Mouse (Mus musculus) adrenal gland, adult 18-20 months (tissue): Measurements from ENCODE around the gene Ltk. TPM values are rescaled to one million over a fixed set of nuclear protein-coding genes. Genes with fewer than 3 reads are reported as not detected.

Experiments used
- DNase-seq, 2 experiments: peaks; one replicate each; pipeline ENCODE4 v3.0.0; 2021 to 2022; ENCODE audit warnings: low spot score in 2 of 2
- total RNA-seq, 2 experiments: library from RNA; stranded (reverse); gene quantifications; 1 replicate in 1 of 2; 2 replicates in 1 of 2; pipeline ENCODE4 v1.2.3; 2021

The Ltk gene
- total RNA-seq, 2 experiments from 2014 or later, result 0.99 to 1.1 TPM

- DNase-seq, result no peak
Observed at GRCm38 (mm10) chr2:119707676-119708075, 52.6 kb downstream of the Ltk start.

GRCm38 (mm10) chr2:119703171-119703570, 57.1 kb downstream of the Ltk start:
- no peak for DNase-seq

Other genes starting within 250 kb of the Ltk start
- gene Exd1, start 212.8 kb downstream of the Ltk start, total RNA-seq, result 1 to 10 TPM; 2.5 to 2.6 TPM
- gene Chp1, start 212.7 kb downstream of the Ltk start, total RNA-seq, result 100 to 1,000 TPM; 306 to 408 TPM
- gene Nusap1, start 142.1 kb downstream of the Ltk start, total RNA-seq, result 1 to 10 TPM; 1.4 to 1.9 TPM
- 1 to 10 TPM in 1 of 2 experiments, under 1 TPM in 1; 0.70 to 1.1 TPM for gene Oip5, start 142.0 kb downstream of the Ltk start, total RNA-seq
- 10 to 100 TPM; 39.1 to 45.4 TPM for gene Ndufaf1, start 97.6 kb downstream of the Ltk start, total RNA-seq
- gene Rtf1, start 85.4 kb downstream of the Ltk start, total RNA-seq, result 10 to 100 TPM; 20.5 to 29.0 TPM
- gene Itpka, start 18.1 kb downstream of the Ltk start, total RNA-seq, result 1 to 10 TPM; 2.1 to 4.0 TPM
- gene Rpap1, start 27.1 kb upstream of the Ltk start, total RNA-seq, result 10 to 100 TPM; 12.5 to 14.4 TPM
- gene Tyro3, start 37.3 kb upstream of the Ltk start, total RNA-seq, result 1 to 10 TPM; 2.5 to 3.5 TPM
- 10 to 100 TPM; 38.8 to 45.0 TPM for gene Mga, start 136.8 kb upstream of the Ltk start, total RNA-seq
- 10 to 100 TPM in 1 of 2 experiments, 1 to 10 TPM in 1; 9.4 to 11.7 TPM for gene Mapkbp1, start 212.3 kb upstream of the Ltk start, total RNA-seq